Mouse (Mus musculus) neural tube, embryonic 15.5 days (tissue): ENCODE data around the gene Mreg. TPM values are rescaled to one million over a fixed set of nuclear protein-coding genes. Genes with fewer than 3 reads are reported as not detected.

Source experiments
- polyA plus RNA-seq: library from polyadenylated mRNA; unstranded; fragments of >200 nt; fragmentation: Nextera tagmentation; extraction: Ambion mirVana; gene quantifications from 2 replicates; pipeline ENCODE4 v1.2.1, GENCODE M21; 2015

Gene Mreg
- polyA plus RNA-seq, 1 experiment from 2014 or later, result 2.9 TPM

Other genes with a start within 250 kb of the Mreg start
- gene Pecr, start 72.0 kb upstream of the Mreg start, polyA plus RNA-seq, result 8.0 and 14.8 TPM in 2 replicates
- 30.9 and 32.8 TPM in 2 replicates for gene Tmem169, start 72.1 kb upstream of the Mreg start, polyA plus RNA-seq
- gene Xrcc5, start 95.1 kb upstream of the Mreg start, polyA plus RNA-seq, result 15.1 and 27.7 TPM in 2 replicates